Mouse (Mus musculus) cortical plate, adult 2 months (tissue): ENCODE data around the gene Ggnbp2.

Source experiments
- CTCF ChIP-seq: fragments of 200-500 bp; IDR thresholded peaks from 2 replicates; pipeline ENCODE4 v1.5.1; 2011; ENCODE audit warnings: mild to moderate bottlenecking, control low read depth, low read length; ENCODE audit not compliant: insufficient read depth; ENCODE audit errors: extremely low read depth
- POLR2A ChIP-seq: fragments of 200-500 bp; IDR thresholded peaks from 2 replicates; pipeline ENCODE4 v1.6.1; 2011; ENCODE audit warnings: mild to moderate bottlenecking, low read length, control low read depth; ENCODE audit not compliant: insufficient read depth; ENCODE audit errors: extremely low read depth

- TF ChIP-seq POLR2A = no peak
- TF ChIP-seq CTCF = no peak
Measured at GRCm38 (mm10) chr11:84891705-84892104, 21.1 kb upstream of the Ggnbp2 start.
